Mouse (Mus musculus) E14TG2a.4 (cell line): ENCODE data around the gene Bicdl1.

Experiments
- CTCF ChIP-seq: conservative IDR thresholded peaks from 2 replicates; pipeline ENCODE4 v1.5.1; 2014; ENCODE audit warnings: low read length
- POU5F1 ChIP-seq: IDR thresholded peaks from 2 replicates; pipeline ENCODE4 v1.6.1; 2014; ENCODE audit warnings: low read length, borderline replicate concordance

DNA sequence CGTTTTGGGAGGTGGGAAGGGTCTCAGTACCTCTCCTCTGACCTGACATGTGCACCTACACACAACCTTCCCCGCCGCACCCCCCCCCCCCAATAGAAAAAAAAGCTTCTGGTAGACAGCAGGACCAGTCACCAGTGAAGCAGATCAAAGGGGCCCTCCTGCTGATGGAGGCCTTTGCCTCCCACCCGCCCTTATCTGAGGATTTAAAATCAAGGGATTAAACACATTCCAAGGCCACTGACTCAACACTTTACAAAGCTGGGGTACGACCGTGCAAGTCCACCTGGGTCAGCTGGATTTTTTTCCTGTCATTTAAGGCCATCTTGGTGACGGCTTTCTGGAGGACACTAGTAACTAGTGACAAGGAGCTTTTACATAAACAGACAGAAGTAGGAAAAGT, 63.5 kb downstream of the Bicdl1 start:
- TF ChIP-seq CTCF (no peak), POU5F1 (no peak)
